Mouse (Mus musculus): ENCODE results near the gene Crybg1. TPM values are rescaled to one million over a fixed set of nuclear protein-coding genes. Genes with fewer than 3 reads are reported as not detected.

Gene Crybg1
- total RNA-seq, 4 experiments from 2014 or later = 3.3 to 4.0 (median 3.4) TPM

Other genes with a start within 250 kb of the Crybg1 start
- 10 to 100 TPM; 23.6 to 33.2 (median 28.7) TPM for gene Qrsl1, start 247.1 kb downstream of the Crybg1 start, total RNA-seq (2022)
- 10 to 100 TPM; 69.1 to 77.1 (median 71.3) TPM for gene Rtn4ip1, start 247.0 kb downstream of the Crybg1 start, total RNA-seq (2022)
- gene Atg5, start 119.5 kb upstream of the Crybg1 start, total RNA-seq (2022) = 10 to 100 TPM; 14.7 to 16.8 (median 16.0) TPM

Data from heart, adult 8-10 months (tissue).